Mouse (Mus musculus): ENCODE measurements around the gene Tkt.

Gene Tkt

DNA sequence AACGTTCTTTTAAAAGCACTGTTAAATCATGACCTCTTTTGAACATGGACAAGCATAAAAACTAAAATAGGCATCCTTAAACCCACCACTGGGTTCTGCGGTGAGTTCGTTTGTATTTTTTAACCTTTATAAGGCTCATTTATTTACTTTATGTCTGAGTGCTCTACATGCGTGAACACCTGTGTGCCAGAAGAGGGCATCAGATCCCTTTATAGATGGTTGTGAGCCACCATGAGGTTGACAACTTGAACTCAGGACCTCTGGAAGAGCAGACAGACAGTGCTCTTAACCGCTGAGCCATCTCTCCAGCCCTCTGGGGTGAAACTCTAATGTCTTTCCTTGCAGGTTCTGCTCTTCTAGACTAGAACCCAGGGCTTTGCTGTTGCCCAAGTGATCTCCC, 37.2 kb downstream of the Tkt start:
- DNase-seq (ENCODE audit: low spot score), result no peak

DNA sequence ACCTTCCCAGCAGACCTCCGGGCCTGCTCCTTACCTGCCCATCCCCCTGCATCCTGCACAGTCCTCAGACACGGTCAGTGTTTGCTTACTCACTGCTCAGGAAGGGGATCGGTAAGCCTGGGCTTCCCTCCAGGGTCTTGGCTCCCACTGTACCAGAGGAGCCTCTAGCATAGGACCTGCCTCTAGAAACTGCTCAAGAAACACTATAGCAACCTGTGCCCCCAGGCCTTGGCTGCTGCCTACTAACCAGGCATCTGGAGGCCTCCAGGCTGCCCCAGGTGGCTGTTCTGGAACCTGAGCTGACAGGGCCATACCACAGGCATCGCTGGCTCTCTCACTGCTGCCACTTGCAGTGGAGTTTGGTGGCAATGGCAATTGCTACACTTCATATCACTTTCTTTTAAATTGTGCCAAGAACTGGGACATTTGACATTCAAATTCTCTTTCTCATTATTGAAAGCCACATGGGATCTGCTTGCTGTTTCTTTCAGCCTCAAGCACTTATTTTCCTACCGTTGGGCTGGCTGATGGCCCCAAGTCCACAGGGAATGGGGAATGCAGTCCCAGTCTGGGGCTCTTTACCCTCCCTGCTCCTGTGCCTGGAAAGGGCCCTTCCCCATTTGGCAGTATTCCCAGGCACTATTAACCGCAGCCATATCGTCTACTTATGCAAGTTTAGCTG, 38.8 kb downstream of the Tkt start:
- DNase-seq (ENCODE audit: low spot score), result no peak

DNA sequence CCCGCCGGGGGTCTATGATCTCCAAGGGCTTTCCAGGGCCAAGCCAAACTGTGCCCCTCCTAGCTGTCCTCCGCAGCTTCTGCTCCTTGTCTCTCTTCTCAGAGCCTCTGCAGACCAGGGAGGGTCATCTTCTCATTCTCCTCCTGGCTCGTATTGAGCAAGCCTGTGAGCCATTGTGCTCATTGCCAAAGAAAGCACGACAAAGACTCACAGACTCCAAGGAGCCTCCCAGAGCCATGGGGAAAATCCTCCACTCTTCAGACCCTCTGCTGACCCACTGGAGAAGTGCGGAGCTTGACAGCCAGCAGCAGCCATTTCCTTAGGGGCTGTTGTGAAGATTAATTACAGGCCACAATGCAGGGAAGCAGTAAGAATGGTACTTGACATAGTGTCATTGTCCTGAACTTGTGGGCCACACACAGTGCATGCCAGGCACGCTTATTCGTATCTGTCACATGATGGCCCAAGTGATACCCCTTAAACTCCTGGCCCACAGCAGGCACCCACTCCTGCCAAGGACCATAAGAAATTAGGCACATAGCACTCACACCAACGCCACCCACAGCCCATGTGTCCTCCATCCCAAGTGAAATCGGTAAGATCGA, 42.0 kb downstream of the Tkt start:
- no peak for DNase-seq (ENCODE audit: low spot score)

DNA sequence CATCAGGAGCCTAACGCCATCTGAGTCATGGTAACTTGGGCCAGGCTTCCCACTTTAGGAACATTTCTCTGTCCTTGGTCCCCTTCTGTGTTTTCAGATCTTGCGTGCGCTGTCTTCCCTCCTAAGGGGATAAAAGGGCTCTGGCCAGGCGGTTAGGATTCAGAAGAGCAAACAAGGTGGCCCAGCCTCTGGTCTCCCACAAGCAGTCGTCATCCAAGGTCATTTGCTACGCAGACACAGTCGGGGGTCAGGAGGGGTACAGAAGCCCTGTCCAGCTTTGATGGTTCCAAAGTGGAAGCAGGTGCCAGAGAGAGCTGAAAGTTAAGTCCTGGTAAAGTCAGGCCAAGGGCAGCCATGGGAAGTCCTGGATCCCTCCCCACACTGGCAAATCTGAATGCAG, 42.8 kb downstream of the Tkt start:
- DNase-seq (ENCODE audit: low spot score), result no peak

DNA sequence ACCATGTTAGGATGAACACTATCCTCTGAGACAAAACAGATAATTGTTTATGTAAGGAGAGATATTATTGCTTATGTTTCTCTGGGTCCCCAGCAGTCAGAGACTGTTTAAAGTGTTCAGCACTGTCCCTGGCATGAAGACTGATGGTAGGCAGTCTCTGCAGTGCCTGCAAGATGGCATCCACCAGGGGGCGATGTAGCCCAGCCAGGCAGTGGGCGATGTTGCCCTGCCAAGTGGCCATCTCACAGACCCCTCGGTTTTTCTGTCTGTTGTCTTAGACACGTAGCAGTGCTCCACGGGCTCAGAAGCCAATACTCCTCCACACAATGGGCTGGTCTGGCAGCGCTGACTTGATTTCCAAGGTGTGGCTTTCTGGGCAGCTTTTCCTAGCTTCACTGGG, 43.3 kb downstream of the Tkt start:
- peak; percentile 41 for DNase-seq (ENCODE audit: low spot score)

DNA sequence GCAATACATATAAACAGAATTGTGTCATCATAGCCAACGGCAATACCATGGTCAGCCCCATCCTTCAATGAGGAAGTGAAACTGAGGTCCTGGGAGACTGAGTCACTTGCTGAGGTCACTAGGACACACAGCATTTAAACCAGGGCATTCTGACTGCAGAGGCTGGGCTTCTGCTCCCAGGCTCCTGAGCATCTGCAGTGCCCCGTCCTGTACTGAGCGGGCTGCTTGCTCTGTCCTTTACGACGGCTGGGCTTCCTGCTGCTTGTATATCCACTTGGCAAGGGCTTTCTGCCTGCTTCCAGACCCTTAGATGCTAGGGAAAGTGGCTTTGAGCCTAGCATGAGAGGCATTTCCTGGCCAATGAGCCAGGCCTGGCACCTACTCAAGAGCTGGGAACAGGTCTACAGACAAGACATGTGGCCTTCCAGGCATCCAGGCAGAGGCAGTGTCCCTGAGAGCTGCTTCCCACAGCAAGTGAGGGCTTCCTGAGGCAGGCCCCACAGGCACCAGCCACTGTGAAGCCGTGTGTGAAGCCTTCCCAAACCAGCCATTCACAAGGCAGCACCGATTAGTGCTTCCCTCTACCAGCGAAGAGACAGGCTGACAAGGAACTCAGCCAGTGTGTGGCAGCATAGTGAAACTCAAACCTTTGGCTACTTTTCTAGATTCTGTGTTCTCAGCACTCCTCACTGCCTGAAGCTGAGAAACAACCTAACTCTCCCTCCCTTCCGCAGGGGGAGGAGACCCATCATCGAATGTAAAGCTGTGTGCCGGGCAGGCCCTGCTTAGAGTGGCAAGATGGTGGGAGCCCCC, 45.3 kb downstream of the Tkt start:
- no peak for DNase-seq (ENCODE audit: low spot score)

DNA sequence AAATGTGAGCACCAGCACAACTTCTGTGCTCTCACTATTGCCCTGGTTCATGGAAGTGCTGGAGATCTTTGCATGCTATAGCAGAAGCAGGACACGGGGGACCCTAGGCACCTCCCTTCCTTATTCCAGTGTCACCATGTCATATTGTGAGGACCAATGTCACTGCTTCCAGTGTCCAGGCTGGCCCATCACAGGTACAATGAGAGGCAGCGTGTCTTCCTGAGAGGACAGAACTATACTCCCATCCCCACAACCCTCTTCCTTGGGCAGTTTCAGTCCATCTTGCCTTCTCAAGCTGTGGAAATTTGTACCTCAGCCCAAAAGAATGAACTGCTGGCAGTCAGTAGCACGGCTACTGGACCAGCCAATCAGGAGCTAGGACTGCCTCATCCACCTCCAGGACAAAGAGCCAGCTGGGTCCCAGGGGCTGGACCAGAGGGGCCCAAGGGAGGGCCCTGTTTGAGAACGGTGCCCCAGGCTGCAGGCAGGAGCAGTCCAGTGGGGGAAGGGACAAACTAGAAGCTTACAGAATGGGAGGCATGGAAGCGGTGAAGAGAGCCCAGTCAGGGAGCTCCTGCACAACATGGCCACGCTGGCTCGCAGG, 46.0 kb downstream of the Tkt start:
- DNase-seq (ENCODE audit: low spot score), result no peak

DNA sequence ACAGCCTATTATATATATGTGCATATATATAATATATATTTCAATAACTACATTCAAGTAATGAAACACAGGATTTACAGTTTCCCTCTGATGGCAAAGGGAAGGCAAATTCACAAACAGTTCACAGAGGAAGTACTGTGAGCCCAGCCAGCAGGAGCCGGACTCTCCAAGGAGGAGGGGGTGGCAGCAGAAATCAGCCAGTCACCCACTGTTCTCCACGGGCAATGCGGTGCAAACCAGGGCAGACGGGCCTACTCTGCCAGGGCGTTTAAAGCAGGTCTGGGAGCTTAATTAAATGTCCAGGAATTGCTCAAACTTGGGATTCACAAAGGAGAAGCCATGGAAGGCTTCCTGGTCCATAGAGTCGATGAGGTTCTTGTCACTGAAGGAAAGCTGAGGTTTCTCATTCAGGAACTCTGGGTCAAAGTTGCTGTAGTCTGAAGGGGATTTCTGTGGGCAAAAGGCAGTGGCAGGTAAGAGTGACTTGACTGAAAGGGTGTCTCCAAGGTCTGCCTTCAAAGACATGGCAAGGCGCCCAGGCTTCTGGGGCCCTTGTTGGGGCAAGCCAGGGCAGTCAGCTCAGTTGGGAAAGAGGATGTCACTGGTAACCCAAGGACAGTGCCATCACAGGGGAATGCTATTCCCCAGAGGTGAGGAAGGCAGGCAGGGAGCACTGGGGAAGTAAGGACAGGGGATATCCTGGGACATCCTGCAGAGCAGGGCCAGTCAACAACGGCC, 47.6 kb downstream of the Tkt start:
- DNase-seq (ENCODE audit: low spot score), result no peak

DNA sequence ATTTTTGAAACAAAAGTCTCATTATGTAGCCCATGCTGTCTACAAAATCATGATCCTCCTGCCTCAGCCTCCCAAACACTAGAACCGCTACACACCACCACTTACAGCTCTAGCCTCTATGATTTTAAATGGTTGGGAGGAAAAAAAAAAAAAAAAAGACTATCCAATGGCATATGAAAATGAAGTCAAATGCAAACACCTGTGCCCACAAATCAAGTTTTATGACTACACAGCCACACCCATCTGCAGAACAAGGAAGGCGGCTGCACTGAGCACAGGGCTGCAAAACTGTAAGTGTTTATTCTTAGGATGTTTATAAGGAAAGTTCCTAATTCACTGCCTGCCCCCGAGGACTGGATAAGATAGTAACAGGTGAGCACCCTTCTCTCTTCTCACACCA, 48.2 kb downstream of the Tkt start:
- no peak for DNase-seq (ENCODE audit: low spot score)

DNA sequence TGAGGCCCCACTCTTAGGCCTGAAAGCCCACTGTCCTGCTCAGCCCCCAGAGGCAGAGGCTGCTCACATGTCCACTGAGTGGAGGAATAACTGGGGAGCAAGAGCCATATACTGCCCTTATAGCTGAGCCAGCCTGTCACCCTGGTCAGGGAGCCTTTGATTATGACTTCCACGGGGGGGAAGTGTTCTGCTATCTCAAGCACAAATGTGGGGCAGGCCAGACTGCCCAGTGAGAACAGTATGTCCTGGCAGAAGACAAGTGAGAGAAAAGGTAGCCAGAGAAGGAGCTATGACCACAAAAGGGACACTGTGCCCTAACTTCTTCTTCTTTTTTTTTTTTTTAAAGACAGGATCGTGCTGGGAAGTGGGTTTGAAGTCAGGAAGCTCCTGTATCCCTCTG, 49.0 kb downstream of the Tkt start:
- DNase-seq (ENCODE audit: low spot score), result no peak

DNA sequence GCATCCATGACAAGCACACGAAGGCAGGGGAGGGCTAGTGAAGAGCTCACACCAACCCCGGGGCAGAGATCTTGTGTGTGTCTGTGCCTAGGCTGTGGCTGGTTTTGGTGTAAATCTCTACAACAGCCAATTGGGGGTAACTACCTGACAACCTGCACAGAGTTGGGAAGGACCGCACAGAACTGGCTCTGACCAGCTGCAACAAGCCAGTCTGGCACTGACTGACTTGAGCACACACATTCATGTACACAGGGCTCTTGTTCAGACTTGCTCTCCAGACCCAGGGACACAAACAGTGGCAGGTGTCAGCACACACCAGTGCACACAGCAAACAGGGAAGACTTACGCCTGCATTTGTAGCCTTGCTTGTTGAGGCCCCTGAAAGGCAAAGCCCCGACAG, 58.7 kb downstream of the Tkt start:
- no peak for DNase-seq (ENCODE audit: low spot score)

DNA sequence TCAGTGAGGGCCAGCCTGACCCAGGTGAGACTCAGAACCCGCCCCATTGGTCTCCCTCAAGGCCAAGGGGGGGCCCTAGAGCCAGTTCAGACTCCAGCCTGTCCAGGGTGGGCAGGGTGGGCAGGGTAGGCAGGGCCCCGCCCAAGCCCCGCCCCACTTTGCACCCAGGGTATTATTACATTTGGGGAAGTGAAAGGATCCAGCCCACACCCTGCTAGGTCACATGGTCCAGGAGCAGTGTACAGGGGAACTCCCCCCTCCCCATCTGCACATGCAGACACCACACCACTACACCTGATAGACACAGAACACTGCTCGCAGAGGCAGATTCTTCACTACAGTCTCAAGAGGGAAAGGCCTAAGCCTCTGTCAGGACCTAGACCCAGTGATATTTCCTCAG, 59.5 kb downstream of the Tkt start:
- no peak for DNase-seq (ENCODE audit: low spot score)

DNA sequence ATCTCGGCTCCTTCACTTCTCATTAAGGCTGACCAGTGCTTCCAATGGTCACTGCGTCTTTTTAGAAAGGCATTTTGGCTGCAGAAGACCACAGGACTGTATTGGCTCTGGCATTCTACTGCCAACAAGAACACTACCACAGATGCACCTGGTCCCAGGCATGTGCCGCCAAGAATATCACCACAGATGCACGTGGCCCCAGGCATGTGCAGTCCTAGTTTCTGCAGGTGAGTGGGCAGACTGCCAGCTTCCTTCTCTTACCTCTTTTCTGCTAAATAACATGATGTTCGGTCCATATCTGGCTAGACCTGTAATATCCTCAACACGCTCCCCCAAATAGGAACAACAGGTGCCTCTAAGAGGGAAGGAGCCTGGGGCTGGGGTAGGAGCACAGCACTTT, 60.0 kb downstream of the Tkt start:
- DNase-seq (ENCODE audit: low spot score), result no peak

DNA sequence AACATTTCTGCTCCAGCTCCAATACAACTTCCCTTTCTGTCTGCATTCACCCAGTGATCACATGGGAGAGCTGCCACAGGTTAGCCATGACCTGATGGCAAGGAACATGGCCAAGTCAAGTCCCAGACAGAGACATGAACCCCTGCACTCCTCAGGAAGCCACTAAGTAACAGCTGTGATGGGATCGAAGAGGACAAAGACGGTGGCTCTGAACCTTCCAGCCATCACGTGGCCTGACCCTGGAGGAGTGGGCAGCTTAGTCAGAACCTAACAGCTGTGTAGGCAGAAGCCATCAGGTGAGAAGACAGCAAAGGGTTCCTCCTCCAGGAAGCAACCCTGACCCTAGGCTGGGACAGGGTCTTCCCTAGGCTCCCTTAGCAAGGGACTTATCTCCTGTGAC, 61.3 kb downstream of the Tkt start:
- no peak for DNase-seq (ENCODE audit: low spot score)

DNA sequence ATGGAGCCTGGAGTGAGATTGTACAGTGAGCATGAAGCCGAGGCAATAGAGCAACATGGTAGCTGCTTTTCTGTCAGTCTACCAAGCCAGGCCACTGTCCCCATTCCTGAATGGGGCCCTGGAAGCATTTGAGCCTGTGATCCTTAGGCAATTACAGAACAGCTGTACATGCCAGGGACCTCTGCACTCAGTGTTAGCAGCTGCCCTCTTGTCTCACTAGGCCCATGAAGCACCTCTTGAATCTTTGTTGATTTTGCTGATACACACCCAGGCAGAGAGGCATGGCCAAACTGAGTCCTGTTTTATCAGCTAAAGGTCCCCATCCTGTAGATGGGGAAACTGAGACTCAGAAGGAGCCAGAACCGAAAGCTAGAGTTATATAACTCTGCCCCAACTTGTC, 62.1 kb downstream of the Tkt start:
- no peak for DNase-seq (ENCODE audit: low spot score)

DNA sequence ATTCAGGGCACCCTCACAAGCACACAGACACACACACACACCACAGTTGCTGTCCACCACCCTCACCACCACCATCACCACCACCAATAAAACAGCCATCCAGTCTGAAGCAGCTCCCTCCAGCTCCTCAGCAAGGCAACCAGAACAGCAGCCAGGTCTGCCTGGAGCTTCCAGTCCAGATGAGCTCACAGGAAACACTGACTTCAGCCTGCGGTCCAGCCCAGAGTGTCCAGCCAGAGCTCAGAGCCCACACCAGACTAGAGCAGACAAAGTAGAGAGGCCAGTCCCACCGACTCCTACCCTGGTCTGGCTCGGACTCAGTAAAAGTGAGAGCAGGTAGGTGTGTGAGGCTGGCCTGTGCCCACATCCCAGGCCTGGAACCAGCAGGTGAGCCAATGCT, 62.8 kb downstream of the Tkt start:
- no peak for DNase-seq (ENCODE audit: low spot score)

DNA sequence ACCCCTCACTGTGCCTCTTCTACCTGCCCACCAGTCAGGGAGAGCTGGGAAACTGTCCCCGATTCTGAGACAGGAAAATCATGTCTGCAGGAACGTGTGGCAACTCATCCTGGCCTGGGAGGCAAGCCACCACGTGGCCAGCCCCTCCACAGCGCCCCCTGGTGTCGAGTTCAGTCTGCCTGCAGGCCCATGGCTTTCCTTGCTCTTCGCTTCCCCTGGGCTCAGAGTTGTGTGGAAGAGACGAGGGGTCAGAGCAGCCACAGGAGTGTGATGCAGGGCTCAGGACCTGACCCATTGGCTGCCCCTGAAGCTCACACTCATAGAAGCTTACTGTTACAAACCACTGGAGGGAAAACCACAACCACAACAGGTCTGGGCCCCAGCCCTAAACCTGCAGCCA, 64.4 kb downstream of the Tkt start:
- peak; percentile 52 for DNase-seq (ENCODE audit: low spot score)

DNA sequence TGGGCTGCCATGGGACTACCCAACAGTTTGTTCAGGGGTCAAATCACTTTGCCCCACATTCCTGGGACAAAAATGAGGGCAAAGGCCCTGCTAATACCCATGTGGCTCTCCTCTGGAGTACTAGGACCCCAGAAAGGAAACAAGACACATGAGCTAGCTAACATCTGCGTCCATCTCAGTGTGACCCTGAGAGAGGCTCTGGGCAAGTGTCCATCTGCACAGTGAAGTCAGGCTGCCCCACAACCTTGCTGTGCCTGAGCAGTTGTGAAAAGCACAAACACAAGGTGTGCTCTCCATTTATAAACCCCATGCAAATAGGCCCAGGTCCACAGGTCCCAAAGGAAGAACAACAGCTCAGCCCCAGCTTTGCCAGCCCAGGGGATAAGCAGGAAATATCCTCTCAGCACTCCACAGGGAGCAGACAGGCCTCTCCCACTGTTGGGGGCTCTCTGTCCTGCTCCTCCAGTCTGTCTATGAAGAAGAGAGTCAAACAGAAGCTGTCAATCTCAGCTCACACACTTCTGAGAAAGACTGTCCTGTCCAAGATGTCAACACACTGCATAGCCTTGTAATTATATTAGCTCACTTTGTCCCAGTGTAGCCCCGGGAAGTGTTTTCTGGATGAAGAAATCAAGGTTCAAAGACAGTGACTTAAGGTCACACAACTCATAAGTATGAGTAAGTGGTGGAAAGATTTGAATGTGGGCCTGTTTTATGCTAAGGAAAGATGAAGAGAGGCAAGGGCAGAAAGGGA, 65.0 kb downstream of the Tkt start:
- no peak for DNase-seq (ENCODE audit: low spot score)

DNA sequence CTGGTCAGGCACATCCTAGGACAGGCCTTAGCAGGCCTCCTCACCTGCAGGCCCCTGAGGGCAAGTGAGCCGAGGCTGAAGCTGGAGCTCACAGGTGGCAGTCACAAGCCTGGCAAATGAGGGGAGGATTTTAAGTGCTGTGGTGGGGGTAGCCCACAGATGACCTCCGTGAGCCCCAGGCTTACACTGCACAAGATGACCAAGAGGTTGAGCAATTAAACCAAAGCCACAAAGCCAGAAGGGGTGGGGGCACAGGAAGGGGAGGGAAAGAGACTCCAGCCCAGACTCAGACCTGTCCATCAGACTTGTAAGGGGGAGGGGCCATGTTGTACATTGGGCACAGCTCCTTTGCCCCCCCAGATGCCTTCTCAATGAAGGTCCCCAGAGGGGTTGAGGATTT, 68.6 kb downstream of the Tkt start:
- no peak for DNase-seq (ENCODE audit: low spot score)

DNA sequence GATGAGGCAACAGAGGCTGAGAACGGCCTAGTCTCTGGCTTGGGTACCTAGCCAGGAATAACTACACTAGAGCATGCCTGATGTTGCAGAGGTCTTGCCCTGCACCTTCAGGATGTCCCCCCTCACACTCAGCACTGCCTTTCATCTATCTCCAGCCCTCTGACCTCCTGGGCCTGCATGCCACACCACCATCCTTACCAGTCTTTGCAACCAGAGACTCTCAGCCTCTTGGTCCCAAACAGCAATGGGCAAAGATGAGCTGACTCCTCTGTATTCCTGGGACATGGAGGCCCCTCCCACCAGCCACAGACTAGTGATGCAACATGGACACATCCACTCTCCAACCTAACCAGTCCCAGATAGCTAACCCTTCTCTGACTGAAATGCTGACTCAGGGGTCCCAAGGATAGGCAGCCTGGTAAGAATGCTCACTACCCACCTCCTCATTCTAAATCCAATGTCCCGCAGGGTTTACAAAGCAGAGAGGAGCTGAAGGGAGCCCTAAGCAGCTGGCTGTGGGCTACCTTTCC, 70.7 kb downstream of the Tkt start:
- no peak for DNase-seq (ENCODE audit: low spot score)

DNA sequence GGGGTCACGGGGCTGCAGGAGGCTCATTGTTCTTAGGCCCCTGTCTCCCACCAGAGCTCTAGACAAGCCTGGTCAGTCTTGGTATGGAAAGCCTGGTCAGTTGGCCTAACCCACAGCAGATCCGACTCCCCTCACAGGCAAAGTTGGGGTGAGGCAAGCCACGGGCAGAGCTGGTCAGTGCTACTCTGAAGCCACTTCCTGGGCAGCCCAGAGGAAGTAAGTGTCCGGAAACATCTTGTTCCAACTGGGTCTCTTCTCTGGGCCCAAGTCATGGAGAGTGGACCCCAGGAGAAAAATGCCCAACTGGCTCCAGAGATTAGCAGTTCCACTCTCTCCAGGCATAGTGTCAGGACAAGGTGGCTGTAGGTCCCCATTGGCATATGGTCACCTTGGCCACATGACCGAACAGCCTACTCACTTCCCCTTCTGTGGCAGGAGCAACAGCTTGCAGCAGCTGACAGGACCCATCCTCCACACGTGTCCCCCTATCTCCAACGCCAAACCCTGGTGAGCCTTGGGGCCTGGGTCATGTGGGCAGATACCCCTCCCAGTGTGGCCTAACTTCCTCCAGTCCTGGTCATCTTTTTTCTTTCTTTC, 71.9 kb downstream of the Tkt start:
- no peak for DNase-seq (ENCODE audit: low spot score)

All from yolk sac, embryonic 10.5 days (tissue).